Mouse (Mus musculus) MEL (cell line): Measurements from ENCODE around the gene Slc23a3. TPM values are rescaled to one million over a fixed set of nuclear protein-coding genes. Genes with fewer than 3 reads are reported as not detected.

Source experiments
- DNase-seq: peaks from one replicate; pipeline ENCODE4 v3.0.0; 2011; ENCODE audit warnings: low read depth, low spot score
- H3K27ac ChIP-seq: 2 replicates; pipeline ENCODE4 v1.5.1; 2012; ENCODE audit warnings: low read depth, mild to moderate bottlenecking, control low read depth, low read length, moderate library complexity; ENCODE audit not compliant: control insufficient read depth
- H3K27me3 ChIP-seq, 2 experiments: fragments of 150-350 bp in 1 of 2; sonication (generic) in 1 of 2; 2 replicates each; pipeline ENCODE4 v1.6.1; 2012; ENCODE audit warnings: low read length in 2 of 2, mild to moderate bottlenecking in 2 of 2, improper control_type of control experiment in 1 of 2, moderate library complexity in 1 of 2; ENCODE audit not compliant: insufficient read depth in 2 of 2, control insufficient read depth in 1 of 2
- H3K36me3 ChIP-seq, 2 experiments: 2 replicates each; pipeline ENCODE4 v1.6.1; 2012 to 2014; ENCODE audit warnings: low read length in 2 of 2, improper control_type of control experiment in 1 of 2, inconsistent platforms in 1 of 2, mild to moderate bottlenecking in 1 of 2; ENCODE audit not compliant: insufficient read depth in 2 of 2, control insufficient read depth in 1 of 2
- H3K4me1 ChIP-seq, 2 experiments: fragments of 150-350 bp in 1 of 2; sonication (generic) in 1 of 2; 2 replicates each; pipeline ENCODE4 v1.6.1; 2012; ENCODE audit warnings: low read length in 2 of 2, improper control_type of control experiment in 1 of 2, mild to moderate bottlenecking in 1 of 2; ENCODE audit not compliant: insufficient read depth in 2 of 2, control insufficient read depth in 1 of 2
- H3K4me3 ChIP-seq, 2 experiments: fragments of 150-350 bp in 1 of 2; sonication (generic) in 1 of 2; 2 replicates each; pipeline ENCODE4 v1.5.1; 2012; ENCODE audit warnings: low read depth in 2 of 2, low read length in 2 of 2, mild to moderate bottlenecking in 2 of 2, moderate library complexity in 2 of 2, control low read depth in 1 of 2, improper control_type of control experiment in 1 of 2; ENCODE audit not compliant: control insufficient read depth in 1 of 2, insufficient read depth in 1 of 2
- H3K79me2 ChIP-seq: 2 replicates; pipeline ENCODE4 v1.6.1; 2012; ENCODE audit warnings: mild to moderate bottlenecking, low read length, moderate library complexity; ENCODE audit not compliant: control insufficient read depth, poor library complexity, insufficient read depth
- H3K9ac ChIP-seq: 2 replicates; pipeline ENCODE4 v1.6.1; 2012; ENCODE audit warnings: low read depth, mild to moderate bottlenecking, control low read depth, low read length, moderate library complexity; ENCODE audit not compliant: control insufficient read depth, poor library complexity, severe bottlenecking
- H3K9me3 ChIP-seq: fragments of 150-350 bp; sonication (generic); replicated peaks from 2 replicates; pipeline ENCODE4 v1.6.1; 2012; ENCODE audit warnings: mild to moderate bottlenecking, low read length, improper control_type of control experiment, moderate library complexity; ENCODE audit not compliant: insufficient read depth
- CHD2 ChIP-seq: IDR thresholded peaks from 2 replicates; pipeline ENCODE4 v1.6.1; 2011; ENCODE audit warnings: low read length, improper control_type of control experiment
- CTCF ChIP-seq, 3 experiments: IDR thresholded peaks in 2 of 3; conservative IDR thresholded peaks in 1 of 3; 2 replicates each; pipeline ENCODE4 v1.5.1; 2011 to 2012; ENCODE audit warnings: low read length in 3 of 3, low read depth in 2 of 3, mild to moderate bottlenecking in 2 of 3, improper control_type of control experiment in 1 of 3, inconsistent platforms in 1 of 3, mixed read lengths in 1 of 3, moderate library complexity in 1 of 3; ENCODE audit not compliant: control insufficient read depth in 1 of 3, insufficient read depth in 1 of 3, poor library complexity in 1 of 3, severe bottlenecking in 1 of 3
- E2F4 ChIP-seq: IDR thresholded peaks from 2 replicates; pipeline ENCODE4 v1.6.1; 2011; ENCODE audit warnings: low read depth, low read length, improper control_type of control experiment, borderline replicate concordance
- EP300 ChIP-seq, 2 experiments: IDR thresholded peaks; 2 replicates each; pipeline ENCODE4 v1.6.1; 2011; ENCODE audit warnings: improper control_type of control experiment in 2 of 2, low read length in 2 of 2, low read depth in 1 of 2, mild to moderate bottlenecking in 1 of 2
- GATA1 ChIP-seq: IDR thresholded peaks from 2 replicates; pipeline ENCODE4 v1.6.1; 2011; ENCODE audit warnings: low read depth, low read length, improper control_type of control experiment
- HCFC1 ChIP-seq: IDR thresholded peaks from 2 replicates; pipeline ENCODE4 v1.6.1; 2012; ENCODE audit warnings: low read depth, mild to moderate bottlenecking, inconsistent platforms, low read length, improper control_type of control experiment, moderate library complexity
- KAT2A ChIP-seq: conservative IDR thresholded peaks from 2 replicates; pipeline ENCODE4 v1.6.1; 2012; ENCODE audit warnings: low read depth, low read length, improper control_type of control experiment, inconsistent platforms
- MAZ ChIP-seq: IDR thresholded peaks from 2 replicates; pipeline ENCODE4 v1.6.1; 2012; ENCODE audit warnings: low read depth, mild to moderate bottlenecking, inconsistent platforms, low read length, improper control_type of control experiment
- NRF1 ChIP-seq: IDR thresholded peaks from 2 replicates; pipeline ENCODE4 v1.6.1; 2014; ENCODE audit warnings: low read depth, mild to moderate bottlenecking, inconsistent platforms, low read length, improper control_type of control experiment, moderate library complexity; ENCODE audit not compliant: poor library complexity, insufficient read depth, severe bottlenecking
- POLR2A ChIP-seq, 2 experiments: IDR thresholded peaks; 2 replicates each; pipeline ENCODE4 v1.6.1; 2011 to 2012; ENCODE audit warnings: low read length in 2 of 2, mild to moderate bottlenecking in 2 of 2, control low read depth in 1 of 2, improper control_type of control experiment in 1 of 2, low read depth in 1 of 2, moderate library complexity in 1 of 2; ENCODE audit not compliant: control insufficient read depth in 1 of 2, insufficient read depth in 1 of 2, poor library complexity in 1 of 2
- POLR2AphosphoS2 ChIP-seq: IDR thresholded peaks from 2 replicates; pipeline ENCODE4 v1.6.1; 2011; ENCODE audit warnings: low read length, improper control_type of control experiment
- TCF12 ChIP-seq: IDR thresholded peaks from 2 replicates; pipeline ENCODE4 v1.6.1; 2014; ENCODE audit warnings: low read depth, mild to moderate bottlenecking, inconsistent platforms, low read length, improper control_type of control experiment, moderate library complexity
- ZKSCAN1 ChIP-seq: IDR thresholded peaks from 2 replicates; pipeline ENCODE4 v1.6.1; 2012; ENCODE audit warnings: low read depth, mild to moderate bottlenecking, inconsistent platforms, low read length, improper control_type of control experiment, moderate library complexity
- polyA plus RNA-seq, 2 experiments: library from polyadenylated mRNA; stranded (reverse) in 1 of 2; unstranded in 1 of 2; fragments of >175 nt in 1 of 2; fragments of >200 nt in 1 of 2; gene quantifications; 2 replicates each; pipeline versions ENCODE4 v1.2.1 to v1.2.4; 2012; ENCODE audit warnings: low replicate concordance in 2 of 2, low read depth in 1 of 2; ENCODE audit not compliant: insufficient read length in 2 of 2, insufficient read depth in 1 of 2, missing spikeins in 1 of 2
- total RNA-seq: library from RNA; depleted of rRNA; stranded (reverse); fragments of 300-350 nt; gene quantifications from 2 replicates; pipeline ENCODE4 v1.2.3, GENCODE M21; 2012

Slc23a3 gene
- total and polyA plus RNA-seq, 3 experiments: 0.08 to 0.15 TPM; not detected in 1

DNA sequence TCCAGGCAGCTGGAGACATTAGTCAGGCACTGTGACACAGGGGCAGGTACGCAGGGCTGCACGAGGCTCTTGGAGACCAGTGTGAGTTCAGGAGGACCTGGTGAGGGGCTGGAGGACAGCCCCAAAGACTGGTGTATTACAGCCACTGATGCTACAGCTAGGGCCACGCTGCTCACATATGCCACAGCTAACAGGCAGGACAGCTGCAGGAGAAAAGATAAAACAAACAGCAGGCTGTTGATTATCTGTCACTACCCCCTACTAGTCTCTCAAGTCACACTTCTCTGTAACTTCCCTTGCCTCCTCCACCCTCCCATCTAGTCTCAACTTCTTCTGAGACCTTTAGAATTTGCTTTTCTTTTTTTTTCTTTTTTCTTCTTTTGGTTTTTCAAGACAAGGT lies 3.0 kb upstream of the Slc23a3 start (continued):
- no peak for TF ChIP-seq ZKSCAN1
- TF ChIP-seq GATA1: peak; percentile 97
- 0 out of 2 replicates have a peak, but pooled peaks have one; percentile 39 for TF ChIP-seq HCFC1
- TF ChIP-seq MAZ: peak; percentile 70
- no peak for TF ChIP-seq NRF1

DNA sequence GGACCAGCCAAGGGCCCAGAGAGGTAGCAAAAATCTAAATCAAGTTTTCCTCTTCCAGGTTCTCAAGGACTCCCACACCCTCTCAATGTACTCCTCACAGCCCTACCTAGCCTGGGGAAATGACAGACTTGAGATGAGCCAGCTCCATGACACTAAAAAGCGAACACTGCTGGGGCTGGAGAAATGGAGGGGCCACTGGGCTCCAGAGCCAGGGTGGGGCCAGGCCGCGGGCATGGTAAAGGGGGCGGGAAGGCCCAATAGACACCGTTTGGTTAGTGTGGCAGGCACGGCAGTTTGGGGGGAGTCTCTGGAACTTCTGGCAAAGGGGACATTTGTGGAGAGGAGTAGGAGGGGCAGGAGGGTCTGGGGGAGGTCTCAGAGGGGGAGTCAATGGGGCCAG lies 2.6 kb upstream of the Slc23a3 start:
- Histone ChIP-seq H3K4me3 (no peak overlapping the region), H3K27ac (peak overlapping the region; percentile 90), H3K9ac (peak overlapping the region; percentile 48)

GRCm38 (mm10) chr1:75128641-75129040 lies 5.0 kb downstream of the Slc23a3 start:
- TF ChIP-seq GATA1 (no peak), CHD2 (no peak), TCF12 (no peak), CTCF (IDR thresholded peaks at IDR 0.05 in 2 of 3, conservative IDR thresholded peaks at IDR 0.05 in 1 of 3; ENCODE audit: control insufficient read depth in 1 of 3, insufficient read depth in 1 of 3, low read depth in 2 of 3, low read length in 3 of 3, poor library complexity in 1 of 3, severe bottlenecking in 1 of 3) (no peak), E2F4 (no peak), POLR2A (IDR thresholded peaks at IDR 0.05; ENCODE audit: control insufficient read depth in 1 of 2, insufficient read depth in 1 of 2, low read depth in 1 of 2, low read length in 2 of 2, poor library complexity in 1 of 2) (no peak), EP300 (IDR thresholded peaks at IDR 0.05; ENCODE audit: low read depth in 1 of 2, low read length in 2 of 2) (no peak)
- H3K4me3 ChIP-seq: no peak overlapping the region
- no peaks in the 10 kb centered on the region for H3K9me3 ChIP-seq
- peaks cover 3 to 15% of the 10 kb centered on the region in 2 experiments; a peak in 3 of 4 replicates for H3K4me1 ChIP-seq
- peaks cover 0 to 5% of the 10 kb centered on the region in 2 experiments; a peak in 2 of 4 replicates for H3K36me3 ChIP-seq
- no peak for DNase-seq
- H3K27ac ChIP-seq: no peak overlapping the region
- no peaks in the 10 kb centered on the region for H3K27me3 ChIP-seq
- H3K9ac ChIP-seq: no peak overlapping the region
- H3K79me2 ChIP-seq: no peaks in the 10 kb centered on the region; the same call in 1 of the 2 replicates

More for the DNA sequence above, 2.6 kb upstream of the Slc23a3 start:
- Histone ChIP-seq H3K27me3 (no peaks in the 10 kb centered on the region), H3K79me2 (peaks cover 17% of the 10 kb centered on the region), H3K36me3 (peaks cover 4 to 38% of the 10 kb centered on the region in 2 experiments; a peak in 3 of 4 replicates), H3K4me1 (peaks cover 14 to 44% of the 10 kb centered on the region in 2 experiments), H3K9me3 (no peaks in the 10 kb centered on the region)
- DNase-seq: no peak
- TF ChIP-seq E2F4: no peak
- TF ChIP-seq POLR2AphosphoS2: no peak; the same call in 1 of the 2 replicates
- TF ChIP-seq KAT2A: no peak
- no peak for TF ChIP-seq EP300 (IDR thresholded peaks at IDR 0.05; ENCODE audit: low read depth in 1 of 2, low read length in 2 of 2)
